Mouse (Mus musculus): Measurements from ENCODE around the gene Tcf20.

Gene Tcf20

DNA sequence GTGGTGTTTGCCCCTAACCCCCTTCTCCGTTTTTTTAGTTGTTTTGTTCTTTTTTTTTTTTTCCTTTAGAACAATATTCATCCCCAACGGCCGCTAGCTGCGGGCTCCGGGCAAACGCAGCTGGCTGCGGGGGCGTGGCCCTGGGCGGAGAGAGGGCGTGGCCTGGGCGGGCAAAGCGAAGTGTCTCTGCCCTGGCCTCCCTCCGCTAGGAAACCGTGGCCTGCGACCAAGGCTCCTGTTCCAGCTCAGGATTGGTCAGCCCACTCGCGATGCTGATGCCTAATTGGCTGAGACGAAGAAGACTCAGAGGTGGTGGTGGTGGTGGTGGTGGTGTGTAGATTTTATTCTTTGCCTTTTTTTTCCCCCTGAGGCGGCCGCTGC is at the start of gene Tcf20:
Tcf20 (minus strand) TSS at position 141 of the 381 bp plus-strand sequence.
- DNase-seq, result peak; percentile 96

- no peak for DNase-seq
Measured at GRCm38 (mm10) chr15:83036900-83037519, 49.3 kb upstream of the Tcf20 start.

DNA sequence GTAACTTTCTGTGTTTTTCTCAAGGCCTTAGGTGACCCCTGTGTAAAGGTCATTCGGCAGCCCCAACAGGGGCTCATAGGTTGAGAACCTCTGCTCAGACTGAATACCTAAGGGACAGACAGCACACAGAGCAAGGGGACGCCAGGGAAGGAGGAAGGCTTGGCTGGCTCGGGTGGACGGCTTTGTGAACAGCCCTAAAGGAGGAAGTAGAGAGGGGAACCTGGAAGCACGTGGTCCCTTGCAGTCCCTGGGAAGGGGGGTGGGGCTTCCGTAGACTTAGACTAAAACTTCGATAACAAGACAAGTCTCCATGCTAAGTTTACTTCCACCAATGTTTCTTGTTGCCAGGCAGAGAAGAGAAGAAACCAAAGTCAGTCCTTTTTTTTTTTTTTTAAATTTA is 48.4 kb upstream of the Tcf20 start:
- peak; percentile 52 for DNase-seq

DNA sequence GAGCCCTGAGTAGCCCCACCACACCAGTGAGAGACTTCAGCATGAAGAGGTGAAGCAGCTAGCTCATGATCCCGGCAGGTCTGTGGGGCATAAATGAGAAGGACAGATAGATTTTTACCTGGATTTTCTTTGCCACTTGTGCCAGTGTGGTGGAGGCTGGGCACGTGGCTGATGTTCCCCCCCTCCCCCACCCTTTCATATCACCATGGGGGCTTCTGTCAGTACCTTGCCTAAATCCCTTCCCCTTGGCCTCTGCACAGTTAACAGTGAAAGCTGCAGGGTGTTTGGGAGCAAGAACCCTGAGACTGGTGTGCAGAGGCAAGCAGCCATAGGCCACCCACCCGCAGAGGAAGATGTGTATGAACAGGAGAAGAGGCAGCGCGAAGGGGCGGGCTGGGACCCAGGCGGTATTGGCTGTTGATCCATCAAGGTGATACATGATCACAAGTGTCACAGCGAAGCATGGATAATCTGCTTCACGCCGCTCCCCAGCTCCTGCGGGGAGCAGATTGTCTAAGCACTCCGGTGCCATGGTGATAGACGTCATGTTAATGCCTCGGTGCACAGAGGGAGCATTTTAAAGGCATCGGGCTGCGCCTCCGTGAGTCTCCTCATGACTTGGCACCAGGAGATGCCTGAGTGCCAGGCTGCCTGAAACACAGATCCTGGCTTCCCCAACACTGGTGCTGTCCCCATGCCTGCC is 46.8 kb upstream of the Tcf20 start:
- DNase-seq, result no peak

DNA sequence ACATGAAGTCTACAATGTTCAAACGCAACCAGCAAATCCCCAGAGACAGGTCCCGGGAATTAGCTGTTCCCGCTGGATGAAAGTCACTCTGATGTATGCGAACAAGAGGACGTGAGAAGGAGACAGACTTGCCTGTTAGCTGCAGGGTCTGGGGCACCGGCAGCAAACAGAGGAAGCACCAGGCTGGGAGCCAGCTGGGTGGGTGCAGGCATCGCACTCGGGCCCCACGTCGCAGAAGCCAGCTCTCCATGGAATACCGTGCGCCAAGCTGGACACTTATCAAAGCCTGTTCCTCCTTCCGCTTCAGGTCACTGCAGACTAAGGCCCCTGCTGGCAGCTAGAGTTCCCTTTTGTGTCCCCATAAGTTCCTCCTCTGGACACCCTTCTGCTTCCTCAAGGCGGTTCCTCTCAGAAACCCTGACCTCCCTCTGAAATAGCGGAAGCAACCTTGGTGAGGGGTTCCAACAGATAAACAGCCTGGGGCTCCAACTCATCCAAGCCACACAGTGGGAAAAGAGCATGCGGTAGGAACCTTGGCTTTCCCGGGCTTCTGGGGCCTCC is 45.4 kb upstream of the Tcf20 start, which contains the start of gene Nfam1:
Nfam1 (minus strand) TSS at position 326 of the 561 bp plus-strand sequence.
- DNase-seq, result peak; percentile 42

GRCm38 (mm10) chr15:83030884-83031283 is 43.2 kb upstream of the Tcf20 start:
- DNase-seq, result no peak

DNA sequence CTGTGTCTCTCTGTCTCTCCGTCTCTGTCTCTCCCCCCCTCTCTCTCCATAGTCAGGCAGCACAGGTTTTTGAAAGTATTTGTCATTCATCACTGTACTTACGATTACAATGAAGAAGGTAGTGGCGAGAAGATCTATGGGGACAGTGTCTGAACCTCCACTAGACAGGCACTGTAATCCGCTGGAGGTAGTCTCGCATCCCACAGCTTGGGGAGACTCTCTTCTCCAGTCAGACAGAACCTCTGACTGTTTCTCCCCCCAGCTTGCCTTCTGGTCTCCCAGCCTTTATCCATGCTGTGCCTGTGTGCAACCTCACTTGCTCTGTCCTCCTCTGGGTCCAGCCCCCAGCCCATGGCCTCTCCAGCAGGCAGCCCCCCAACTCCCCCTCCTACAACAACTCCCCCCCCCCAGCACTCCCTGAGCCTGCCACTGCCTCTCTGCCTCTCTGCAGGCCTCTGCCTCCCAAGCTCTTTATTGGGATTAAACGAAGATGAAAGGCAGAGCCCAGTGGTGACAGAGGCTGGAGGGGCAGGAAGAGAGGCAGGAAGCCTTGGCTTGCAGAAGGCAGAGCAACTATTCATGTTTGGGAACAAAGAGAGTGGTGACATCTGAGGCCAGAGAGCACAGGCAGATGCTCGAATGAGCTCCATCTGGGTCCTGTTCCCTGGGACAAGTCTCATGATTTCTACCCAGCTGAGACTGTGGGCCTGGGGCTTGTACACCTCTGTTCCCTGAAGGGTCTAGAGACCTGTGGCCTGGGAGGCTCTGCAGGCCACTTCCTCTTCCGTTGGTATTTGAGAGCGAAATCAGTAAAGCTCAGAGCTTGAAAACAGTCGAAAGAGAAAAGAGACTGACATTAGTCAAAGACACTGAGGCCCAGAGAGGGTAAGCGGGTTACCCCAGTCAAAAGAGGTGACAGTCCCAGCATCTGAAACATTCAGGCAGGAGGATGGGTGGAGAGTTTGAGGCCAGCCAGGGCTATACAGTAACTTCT is 42.4 kb upstream of the Tcf20 start:
- no peak for DNase-seq

DNA sequence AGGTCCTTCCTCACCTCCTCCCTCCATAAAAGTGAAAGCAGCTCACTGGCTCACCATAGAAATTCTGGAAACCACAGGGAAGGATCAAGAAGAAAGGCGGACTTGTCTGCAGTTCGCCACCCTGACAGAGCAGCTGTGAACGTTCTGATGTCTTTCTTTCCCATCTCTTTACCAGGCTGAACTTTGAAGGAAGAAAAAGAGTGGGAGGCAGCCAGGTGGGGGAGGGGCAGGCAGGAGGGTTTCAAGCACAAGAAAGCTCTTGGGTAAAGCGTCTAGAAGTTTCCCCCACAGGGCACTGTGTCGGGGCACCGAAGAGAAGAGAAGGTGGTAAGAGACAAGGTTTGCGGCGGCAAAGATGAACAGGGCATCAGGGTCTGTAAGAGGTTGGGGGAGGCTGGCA is 38.5 kb upstream of the Tcf20 start:
- no peak for DNase-seq

DNA sequence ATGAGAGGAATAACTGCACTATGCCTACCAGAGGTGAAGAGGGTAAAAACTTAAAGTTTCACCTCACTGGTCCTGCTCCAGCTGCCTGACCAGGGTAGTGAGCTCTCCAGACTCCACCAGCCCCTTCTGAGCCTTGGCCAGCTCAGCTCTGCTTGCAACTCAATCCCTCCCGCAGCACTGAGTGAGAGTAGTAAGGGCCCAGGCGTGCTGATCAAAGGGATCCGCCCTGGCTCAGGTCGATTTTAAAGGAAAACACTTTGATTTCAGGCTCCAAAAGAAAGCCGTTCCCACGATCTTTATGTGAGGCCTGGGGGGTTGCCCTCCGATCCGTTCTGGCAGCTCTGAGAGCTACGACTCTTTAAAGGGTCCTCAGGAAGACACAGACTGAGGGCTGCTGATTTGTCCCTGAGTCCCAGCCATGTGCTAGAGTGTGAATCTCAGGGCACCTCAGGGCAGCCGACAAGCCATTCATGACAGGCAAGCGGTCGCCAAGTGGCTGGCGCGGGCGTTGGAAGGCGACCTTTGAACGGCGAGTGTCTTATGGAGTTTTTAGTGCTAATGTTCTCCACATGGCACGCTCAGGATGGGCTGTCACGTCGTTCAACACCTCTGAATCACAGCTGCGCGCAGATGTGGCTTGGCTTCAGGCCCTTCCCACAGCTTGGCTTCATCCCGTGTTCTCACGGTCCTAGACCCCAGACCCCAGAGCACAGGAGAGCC is 37.5 kb upstream of the Tcf20 start:
- peak; percentile 77 for DNase-seq

- no peak for DNase-seq
Measured at GRCm38 (mm10) chr15:83022947-83023346, 35.3 kb upstream of the Tcf20 start.

DNA sequence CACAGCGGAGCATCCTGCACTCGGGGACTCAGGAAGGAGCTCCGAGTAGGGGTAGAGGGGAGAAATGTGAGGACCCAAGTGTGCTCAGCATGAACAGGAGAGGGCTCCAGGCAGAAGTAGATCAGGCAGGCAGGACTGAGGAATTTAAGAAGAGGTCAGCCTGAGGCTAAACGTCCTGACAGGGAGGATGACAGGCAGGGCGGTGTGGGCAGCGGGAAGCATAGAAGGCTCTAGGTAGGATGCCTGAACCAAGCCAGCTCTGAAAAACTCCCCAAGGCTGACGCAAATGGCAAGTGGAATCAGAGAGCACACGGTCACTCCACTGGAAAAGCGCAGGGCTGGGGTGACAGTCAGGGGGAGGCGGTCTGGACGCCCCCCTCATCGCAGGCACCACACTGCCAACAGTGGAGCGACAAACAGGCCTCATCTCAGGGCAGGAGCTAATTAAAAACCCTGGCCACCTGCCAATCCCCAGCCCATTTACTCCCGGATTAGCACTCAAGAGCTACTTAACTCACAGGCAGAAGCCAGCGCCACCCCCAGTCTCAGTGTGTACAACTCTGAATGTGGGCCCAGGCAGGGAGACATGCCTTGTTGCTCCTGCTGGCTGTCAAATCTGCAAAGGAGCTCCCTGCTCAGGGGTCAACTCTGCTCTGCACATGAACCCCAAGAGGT is 23.5 kb upstream of the Tcf20 start:
- DNase-seq, result peak; percentile 29

GRCm38 (mm10) chr15:83010423-83010822 is 22.8 kb upstream of the Tcf20 start:
- DNase-seq, result no peak

DNA sequence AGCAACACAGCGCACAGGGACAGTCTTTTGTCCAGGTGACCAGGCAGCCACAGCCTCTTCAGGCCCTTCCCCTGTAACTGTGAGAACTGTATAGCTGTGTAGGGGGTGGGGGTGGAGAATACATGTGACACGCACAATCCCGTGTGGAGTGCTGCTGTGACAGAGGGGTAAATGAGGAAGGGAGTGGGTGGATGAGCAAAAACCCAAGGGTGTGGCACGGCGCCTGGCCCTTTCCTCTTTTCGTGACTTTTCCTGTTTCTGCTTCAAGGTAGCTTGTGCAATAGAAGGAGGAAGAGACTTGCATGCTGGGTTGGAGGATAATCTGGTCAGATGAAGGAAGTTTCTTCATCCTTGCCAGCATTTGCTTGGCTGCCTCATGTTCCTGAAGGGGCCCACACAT is 21.9 kb upstream of the Tcf20 start:
- no peak for DNase-seq

- peak; percentile 28 for DNase-seq
Measured at GRCm38 (mm10) chr15:83008761-83009423, 21.2 kb upstream of the Tcf20 start.

DNA sequence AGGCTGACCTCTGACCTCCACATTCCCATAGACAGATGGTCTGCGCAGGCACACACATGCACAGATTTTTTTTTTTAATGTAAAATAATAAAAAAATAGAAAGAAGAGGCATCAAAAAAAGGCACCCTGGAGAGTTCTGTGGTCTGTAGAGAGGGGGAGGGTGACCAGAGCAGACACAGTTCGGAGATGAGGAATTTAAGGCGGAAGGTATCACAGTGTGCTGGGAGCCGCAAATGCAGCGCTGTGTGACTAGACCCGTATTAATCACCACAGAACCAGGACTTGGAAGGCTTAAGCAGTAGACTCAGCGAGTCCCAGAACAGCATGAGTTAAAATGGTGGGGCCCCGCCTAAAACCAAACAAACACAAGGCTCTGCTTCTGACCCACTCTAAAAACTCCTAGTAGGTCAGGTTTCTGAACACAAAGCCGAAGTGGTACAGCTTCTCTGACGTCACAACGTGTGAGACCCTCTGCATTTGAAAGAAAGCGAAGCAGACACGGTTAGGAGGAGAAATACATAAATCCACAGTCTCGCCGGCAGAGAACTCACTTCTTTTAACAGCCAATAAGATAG is 19.8 kb upstream of the Tcf20 start:
- DNase-seq, result no peak

GRCm38 (mm10) chr15:83002665-83003548 is 15.2 kb upstream of the Tcf20 start:
- peak; percentile 18 for DNase-seq

GRCm38 (mm10) chr15:82998811-82999221 is 11.1 kb upstream of the Tcf20 start:
- DNase-seq, result no peak

DNA sequence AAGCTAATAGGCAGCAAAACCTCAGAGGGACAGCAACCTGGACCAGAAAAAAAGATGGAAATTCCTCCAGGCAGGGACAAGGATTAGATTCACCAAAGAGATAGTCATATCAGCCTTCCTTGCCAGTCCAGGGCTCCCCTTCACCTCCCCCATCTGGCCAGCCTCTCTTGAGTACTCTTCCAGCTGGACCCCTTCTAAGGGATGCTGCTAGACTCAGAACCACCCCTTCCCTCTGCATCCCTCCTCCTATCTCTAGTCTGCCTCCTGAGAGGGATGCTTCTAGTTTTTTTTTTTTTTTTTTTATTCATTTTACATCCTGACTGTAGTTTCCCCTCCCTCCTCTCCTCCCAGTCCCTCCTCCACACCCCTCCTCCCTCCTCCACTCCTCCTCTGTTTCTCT is 8.8 kb upstream of the Tcf20 start:
- DNase-seq, result no peak

GRCm38 (mm10) chr15:82995239-82995638 is 7.6 kb upstream of the Tcf20 start:
- DNase-seq, result no peak

DNA sequence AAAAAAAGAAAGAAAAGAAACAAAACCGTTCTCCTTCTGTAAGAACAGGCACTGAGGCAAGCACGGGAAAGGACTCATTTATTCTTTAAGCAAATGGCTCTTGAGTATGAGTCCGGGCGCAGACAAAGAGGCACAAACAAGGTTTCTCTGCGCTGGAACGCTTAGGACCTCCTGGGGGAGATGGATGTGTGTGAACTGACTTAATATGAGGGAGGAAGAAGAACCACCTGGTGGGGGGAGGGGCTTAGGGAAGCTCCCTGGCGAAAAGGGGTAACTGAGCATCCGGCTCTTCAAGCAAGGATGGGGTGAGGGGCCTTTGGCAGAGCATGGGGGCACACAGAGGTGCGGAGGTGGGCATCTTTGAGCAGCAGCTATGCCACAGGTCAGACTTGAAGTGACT is 5.2 kb upstream of the Tcf20 start:
- no peak for DNase-seq
